In genomic region chr6:24202226-24202625, GRCm38 (mm10) we compare ENCODE assay signal across 12 mouse cellular contexts. TPM values are rescaled to one million over a fixed set of nuclear protein-coding genes. Genes with fewer than 3 reads are reported as not detected.
"Had no signal": no experiment of that assay in that cellular context is flagged by ENCODE, and none has a peak within 500 bp of the region (broad histone marks: within the 10 kb centered on the region; RNA-seq: fewer than 3 reads in every experiment).

No protein-coding gene starts in this region.

- H3K9ac ChIP-seq: limb, embryonic 15.5 days; liver, embryonic 14.5 days; midbrain, embryonic 13.5 days; neural tube, embryonic 15.5 days had no signal

- H3K4me1 ChIP-seq: limb, embryonic 15.5 days; midbrain, embryonic 13.5 days had no signal

- ATAC-seq: midbrain, embryonic 13.5 days had no signal

- H3K36me3 ChIP-seq: limb, embryonic 15.5 days; midbrain, embryonic 13.5 days; neural tube, embryonic 15.5 days had no signal

- H3K27me3 ChIP-seq: limb, embryonic 15.5 days; midbrain, embryonic 13.5 days; neural tube, embryonic 15.5 days had no signal

- H3K4me2 ChIP-seq: limb, embryonic 15.5 days; midbrain, embryonic 13.5 days had no signal

- H3K9me3 ChIP-seq: limb, embryonic 15.5 days; midbrain, embryonic 13.5 days; neural tube, embryonic 15.5 days had no signal

- DNase-seq: kidney, postnatal 25 days; lung, adult 18-20 months; spleen, adult 18-20 months; thymus, postnatal 36 days had no signal

- H3K27ac ChIP-seq: limb, embryonic 15.5 days; liver, embryonic 14.5 days; midbrain, embryonic 13.5 days had no signal

- H3K4me3 ChIP-seq: limb, embryonic 15.5 days; midbrain, embryonic 13.5 days; neural tube, embryonic 15.5 days had no signal

RNA-seq across cellular contexts. Expression of gene Slc13a1, which starts 34.3 kb away (rescaled TPM):
- polyA plus RNA-seq: limb, embryonic 11.5 days; liver, embryonic 14.5 days; lung, embryonic 16.5 days; neural tube, embryonic 11.5 days; thymus, postnatal 0 days had no signal
